Comparison of ENCODE assay signal across 1 mouse cellular context in genomic region chr17:26255313-26255712, GRCm38 (mm10).
TF ChIP-seq lines count a peak whose summit lies in the region.

No protein-coding gene starts in this region.

TF ChIP-seq in CH12.LX, 34 proteins besides CTCF, POLR2A, EP300 and RAD21 (continued from another document):
- peak; percentile 63 for TF ChIP-seq ZNF384 (IDR thresholded peaks at IDR 0.05; ENCODE audit: low read depth, low read length)
- TF ChIP-seq CHD2 (IDR thresholded peaks at IDR 0.05; ENCODE audit: low read length) = no peak
